Mouse (Mus musculus) c-Kit-negative CD71-positive TER-119-positive erythroid progenitor cells, embryonic 14.5 days (primary cell): ENCODE measurements around the gene Efcab11.

ENCODE experiments used
- DNase-seq: peaks from one replicate; pipeline ENCODE4 v3.0.0-alpha.2; 2013; ENCODE audit warnings: low read depth, low spot score

The Efcab11 gene

DNA sequence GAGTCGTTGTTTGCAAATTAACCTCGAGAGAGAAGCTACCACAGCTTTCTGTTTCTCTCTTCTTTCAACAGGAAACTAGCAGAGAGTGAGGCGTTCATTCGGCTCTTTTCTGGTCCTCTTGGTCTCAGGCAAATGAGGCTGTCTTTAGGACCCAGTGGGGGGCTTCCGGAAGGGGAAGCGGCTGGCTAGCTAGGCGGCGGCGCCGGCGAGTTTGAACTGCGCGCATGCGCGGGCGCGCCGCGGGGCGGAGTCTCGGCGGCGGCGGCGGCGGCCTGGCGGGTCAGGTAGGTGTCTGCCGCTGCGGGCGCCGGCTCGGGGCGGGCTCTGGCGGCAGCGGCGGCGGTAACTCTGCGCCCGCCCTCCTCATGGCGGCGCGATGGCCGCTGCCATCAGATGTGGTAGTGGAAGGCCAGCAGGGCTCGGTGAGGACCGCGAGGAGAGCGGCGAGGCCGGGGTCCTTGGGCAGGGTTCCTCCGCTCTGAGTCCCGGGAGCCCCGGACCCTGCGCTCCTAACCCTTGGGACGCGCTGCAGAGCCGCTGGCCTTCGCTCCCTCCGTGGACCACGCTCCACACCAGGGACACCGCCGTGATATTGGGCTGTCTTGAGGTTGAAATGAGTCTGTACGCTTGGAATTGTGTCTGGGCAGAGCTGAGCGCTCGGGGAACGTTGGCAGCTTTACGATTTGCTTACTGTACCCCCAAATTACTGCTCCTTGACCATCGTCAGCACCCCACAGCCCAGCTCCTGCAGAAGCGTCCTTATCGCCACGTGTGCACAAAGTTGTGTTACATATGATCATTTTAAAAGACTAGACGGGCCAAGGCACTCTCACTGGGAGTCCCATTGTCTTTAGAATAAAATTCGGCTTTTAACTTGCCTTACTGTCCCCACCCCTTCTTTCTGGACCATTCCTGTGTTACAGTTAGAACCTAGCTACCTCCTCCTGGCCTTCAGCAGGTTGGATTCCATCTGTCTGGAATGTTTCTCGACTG is at the start of gene Efcab11, which contains the start of gene Tdp1:
TSS of gene Efcab11 (minus strand) at position 171 of the 993 bp plus-strand sequence.
TSS of gene Tdp1 (plus strand) at position 249 of the 993 bp plus-strand sequence.
- peak; percentile 85 for DNase-seq

DNA sequence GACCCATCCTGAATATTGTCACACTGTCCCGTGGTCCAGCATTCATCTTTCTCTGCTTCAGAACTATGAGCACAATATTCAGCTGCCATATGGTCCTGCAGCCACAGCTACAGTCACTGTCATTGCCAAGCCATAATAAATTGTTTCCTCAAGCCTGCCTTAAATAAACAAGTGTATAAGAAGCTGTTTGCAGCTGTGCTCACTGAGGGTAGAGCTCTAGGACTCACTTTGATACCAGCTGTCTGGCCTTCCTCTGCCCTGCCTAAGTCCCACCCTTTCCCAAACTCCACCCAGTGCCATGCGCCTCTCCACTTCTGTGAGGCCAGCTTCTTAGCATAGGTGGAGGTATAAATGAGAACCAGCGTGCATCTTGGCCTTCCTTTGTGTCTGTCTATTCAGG is 49.4 kb upstream of the Efcab11 start:
- no peak for DNase-seq

- DNase-seq, result no peak
Measured at GRCm38 (mm10) chr12:99932245-99932644, 48.0 kb upstream of the Efcab11 start.

- DNase-seq, result no peak
Measured at GRCm38 (mm10) chr12:99929160-99929559, 44.9 kb upstream of the Efcab11 start.

DNA sequence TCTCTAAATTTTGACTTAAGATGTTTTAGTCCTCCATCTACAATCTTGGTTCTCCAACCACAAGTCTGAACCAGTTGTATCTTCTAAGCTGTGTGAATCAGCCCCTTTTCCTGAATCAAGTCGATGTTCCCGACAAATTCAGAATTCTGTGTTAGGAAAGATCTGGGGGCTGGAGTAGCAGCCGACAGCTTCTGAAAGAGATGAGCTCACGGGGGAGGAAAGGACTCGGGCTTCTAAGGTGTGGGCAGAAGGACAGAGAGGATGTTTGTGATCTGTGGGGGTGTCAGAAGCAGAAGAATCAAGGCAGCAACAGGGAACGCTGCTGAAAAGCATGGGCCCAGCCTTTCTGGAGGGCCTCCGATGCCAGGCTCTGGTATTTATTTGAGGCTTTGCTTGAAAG is 44.1 kb upstream of the Efcab11 start:
- DNase-seq, result no peak

DNA sequence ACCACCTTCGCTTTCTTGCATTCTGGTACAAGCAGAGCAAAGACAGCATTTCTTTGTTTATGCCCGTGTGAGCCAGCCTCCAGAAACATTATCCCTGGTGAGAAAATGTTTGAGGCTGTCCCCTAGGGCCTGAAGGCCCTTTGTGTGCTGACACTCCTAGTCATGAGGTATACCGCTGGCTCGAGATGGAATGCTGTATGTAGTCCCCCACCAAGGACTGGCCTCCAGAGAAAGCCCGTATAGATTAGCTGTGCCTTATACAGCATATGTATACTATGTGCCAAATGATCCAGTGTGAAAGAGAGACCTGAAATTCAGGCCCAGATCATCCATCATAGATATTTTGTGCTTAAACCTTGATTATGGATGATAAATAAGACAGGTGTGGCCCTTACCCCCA is 39.5 kb upstream of the Efcab11 start:
- DNase-seq, result no peak

DNA sequence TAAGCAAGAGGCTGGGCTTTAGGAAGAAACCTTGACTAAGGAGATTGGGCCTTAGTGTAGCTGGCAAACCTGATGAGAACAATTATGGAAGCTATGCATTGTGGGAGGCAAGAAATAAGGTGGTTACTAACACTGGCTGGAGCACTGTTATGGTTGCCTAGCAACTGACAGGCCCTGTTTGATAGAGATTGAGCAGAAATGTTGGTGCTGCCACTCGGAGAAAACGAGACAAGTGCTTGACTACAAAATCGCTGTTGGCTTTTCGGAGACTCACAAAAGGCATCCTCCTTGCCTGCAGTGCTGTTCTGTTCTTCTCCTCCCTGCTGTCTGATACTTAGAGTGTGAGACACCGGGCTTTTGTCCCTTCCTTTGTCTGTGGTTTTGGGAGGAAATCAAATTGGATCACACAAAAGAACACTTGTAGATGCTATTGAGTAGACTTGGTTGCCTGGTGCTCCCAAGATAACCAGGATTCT is 38.9 kb upstream of the Efcab11 start:
- DNase-seq, result no peak

GRCm38 (mm10) chr12:99921045-99921444 is 36.8 kb upstream of the Efcab11 start:
- no peak for DNase-seq

DNA sequence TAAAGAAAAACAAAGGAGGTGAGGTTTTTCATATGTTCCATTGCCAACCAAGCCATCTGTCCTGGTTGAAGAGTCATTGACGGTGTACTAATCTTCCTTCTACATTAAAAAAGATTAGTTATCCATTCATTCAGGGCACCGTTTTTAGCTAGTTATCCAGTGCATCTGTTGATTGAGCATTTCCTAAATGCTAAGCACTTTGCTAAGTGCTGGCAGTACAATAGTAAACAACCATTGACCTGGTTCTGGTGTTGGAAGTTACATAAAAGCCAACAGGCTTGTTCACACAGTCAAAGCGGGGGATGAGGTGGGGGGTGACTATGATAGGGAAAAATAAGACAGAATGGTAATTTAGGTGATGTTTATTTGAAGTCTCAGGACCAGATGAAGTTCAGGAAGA is 35.4 kb upstream of the Efcab11 start:
- no peak for DNase-seq

- no peak for DNase-seq
Measured at GRCm38 (mm10) chr12:99917800-99918427, 33.7 kb upstream of the Efcab11 start.

DNA sequence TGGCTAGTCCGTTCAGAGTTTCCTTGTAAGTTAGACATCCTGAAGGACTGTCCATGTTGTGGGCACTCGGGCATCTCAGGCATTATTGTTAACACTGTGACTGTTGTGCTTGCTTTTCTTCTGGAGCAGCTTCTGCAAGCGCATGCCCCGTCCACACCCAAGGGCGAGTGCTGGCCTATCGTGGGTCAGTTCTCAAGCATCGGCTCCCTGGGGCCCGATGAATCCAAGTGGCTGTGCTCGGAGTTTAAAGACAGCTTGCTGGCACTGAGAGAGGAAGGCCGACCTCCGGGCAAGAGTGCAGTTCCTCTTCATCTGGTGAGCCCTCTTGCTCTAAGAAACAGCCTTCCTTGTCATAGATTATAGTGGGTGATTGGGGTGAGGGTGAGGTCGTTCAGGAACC is 27.2 kb upstream of the Efcab11 start:
- DNase-seq, result no peak

- no peak for DNase-seq
Measured at GRCm38 (mm10) chr12:99904537-99904936, 20.3 kb upstream of the Efcab11 start.

DNA sequence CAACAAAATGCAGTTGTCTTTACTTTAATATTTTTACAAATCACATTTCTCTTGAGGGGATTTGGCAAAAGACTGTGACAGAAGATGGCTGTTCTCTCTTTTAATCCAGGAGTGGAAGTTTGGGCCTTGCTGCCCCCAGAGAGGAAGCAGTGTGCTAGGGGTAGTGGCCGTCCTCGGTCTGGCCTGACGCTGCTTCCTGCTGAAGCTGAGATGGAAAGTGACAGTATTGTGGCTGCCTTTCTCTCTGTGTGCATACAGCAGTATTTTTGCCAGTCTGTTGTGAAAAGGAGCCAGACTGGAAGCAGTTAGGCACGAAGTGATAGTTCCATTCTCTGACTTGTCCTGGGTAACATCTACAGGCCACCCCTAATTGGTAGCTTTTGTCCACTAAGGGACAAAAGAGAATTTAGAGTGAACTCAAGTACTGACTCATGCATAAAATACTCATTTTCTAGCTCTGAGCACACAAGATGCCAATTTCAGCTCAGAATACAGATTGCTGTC is 18.7 kb upstream of the Efcab11 start:
- DNase-seq, result no peak

- no peak for DNase-seq
Measured at GRCm38 (mm10) chr12:99901973-99902866, 18.0 kb upstream of the Efcab11 start.

GRCm38 (mm10) chr12:99899991-99900390 is 15.8 kb upstream of the Efcab11 start:
- no peak for DNase-seq

GRCm38 (mm10) chr12:99898248-99898870 is 14.1 kb upstream of the Efcab11 start:
- DNase-seq, result no peak

DNA sequence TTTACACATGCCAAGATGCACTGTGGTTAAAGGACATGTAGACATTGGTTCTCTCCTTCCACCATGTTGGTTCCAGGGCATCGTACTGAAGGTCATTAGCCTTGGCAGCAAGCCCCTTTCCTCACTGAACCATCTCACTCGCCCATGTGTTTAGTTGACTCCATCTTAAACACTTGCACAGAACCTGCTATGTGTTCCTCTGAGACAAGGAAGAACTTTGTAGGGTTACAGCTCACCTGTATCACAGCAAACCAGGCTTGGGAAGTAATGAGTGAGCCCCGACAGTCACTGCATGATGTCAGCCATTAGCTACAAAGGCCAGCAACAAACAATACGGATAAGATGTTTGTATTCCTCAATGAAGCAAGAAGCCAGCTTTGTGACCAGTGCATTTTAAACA is 13.6 kb upstream of the Efcab11 start:
- DNase-seq, result no peak

DNA sequence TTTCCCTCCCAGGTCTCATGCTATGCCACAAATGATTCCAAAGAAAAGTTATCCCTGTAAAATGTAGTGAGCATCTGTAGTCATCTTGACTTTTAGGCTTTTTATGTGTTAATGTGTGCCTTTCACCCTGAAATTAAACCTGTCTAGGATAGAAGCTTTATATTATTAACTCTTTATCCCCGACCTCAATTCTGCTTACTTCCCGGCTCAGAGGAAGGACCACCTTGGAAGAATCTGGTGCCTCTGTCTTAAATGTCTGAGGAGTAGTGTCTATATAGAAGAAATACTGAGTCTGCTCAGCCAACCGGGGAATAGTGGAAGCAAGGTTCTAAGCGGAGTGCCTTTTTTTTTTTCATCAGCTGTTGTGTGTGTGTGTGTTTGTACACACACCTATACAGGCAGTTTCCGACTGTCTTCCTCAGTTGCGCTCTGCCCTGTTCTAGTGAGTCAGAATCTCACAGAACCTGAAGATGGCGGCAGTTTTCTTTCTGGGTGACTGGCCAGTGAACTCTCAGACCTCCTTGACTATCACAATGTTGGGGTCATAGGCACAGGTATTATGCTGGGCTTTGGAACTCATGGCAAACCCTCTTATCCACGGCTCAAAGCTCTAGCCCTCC is 1.2 kb upstream of the Efcab11 start:
- no peak for DNase-seq

- DNase-seq, result no peak
Measured at GRCm38 (mm10) chr12:99883713-99884105, 530 bp downstream of the Efcab11 start.

DNA sequence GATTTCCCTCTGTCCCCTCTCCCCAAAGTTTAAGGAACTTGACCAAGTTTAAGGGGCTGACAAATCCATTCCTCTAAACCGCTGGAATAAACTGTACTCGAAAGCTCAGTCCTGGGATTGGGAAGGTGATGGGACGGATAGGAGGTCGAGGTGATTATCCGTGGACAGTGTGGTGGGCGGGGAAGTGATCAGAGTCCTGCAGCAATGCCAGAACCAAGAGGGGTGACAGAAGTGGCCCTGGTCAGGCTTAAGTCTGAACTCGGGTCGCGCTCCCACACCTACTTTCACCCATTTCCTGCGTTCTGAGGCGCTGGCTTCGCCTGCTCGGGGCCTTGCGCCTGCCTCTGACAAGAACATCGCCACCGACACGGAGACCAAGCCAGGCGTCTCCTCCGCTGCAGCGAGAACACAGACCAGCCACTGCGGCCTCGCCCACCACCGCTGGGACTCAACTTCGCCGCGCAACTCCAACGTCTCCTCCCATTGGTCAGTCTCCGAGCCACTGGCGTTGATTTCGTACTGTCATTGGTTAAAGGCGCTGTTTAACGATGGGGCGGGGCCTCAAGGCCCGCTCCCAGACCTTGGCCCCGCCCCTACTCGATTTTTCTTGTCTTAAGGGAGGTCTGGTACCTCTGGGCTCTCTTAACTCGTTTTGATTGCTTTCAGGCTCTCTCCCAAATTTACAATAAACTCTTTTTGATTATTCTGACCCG is 1.1 kb downstream of the Efcab11 start:
- peak; percentile 97 for DNase-seq
